Mouse (Mus musculus): ENCODE measurements at regions not wholly inside any gene's neighbourhood (a gene's known extent, or its start where the extent isn't known, plus 50 kb on each side); places are given as distances from the start of the nearest gene placed in this dataset.

GRCm38 (mm10) chr1:184533870-184534269 is 198.5 kb downstream of the Hlx start:
- TF ChIP-seq HCFC1 (IDR thresholded peaks at IDR 0.05; ENCODE audit: borderline replicate concordance, insufficient read depth, low read length) (no peak), CHD2 (IDR thresholded peaks at IDR 0.05; ENCODE audit: low read depth, low read length) (no peak)
